Mouse (Mus musculus): ENCODE data around the gene Dock9. TPM values are rescaled to one million over a fixed set of nuclear protein-coding genes. Genes with fewer than 3 reads are reported as not detected.

Gene Dock9
- polyA plus RNA-seq, 1 experiment from 2014 or later: 6.0 TPM

GRCm38 (mm10) chr14:121559026-121559425, 238.6 kb downstream of the Dock9 start:
- Histone ChIP-seq H3K4me2 (replicated peaks; ENCODE audit: low read depth, low read length) (no peak overlapping the region), H3K9me3 (ENCODE audit: control insufficient read depth, low read length) (no peaks in the 10 kb centered on the region), H3K4me1 (replicated peaks; ENCODE audit: control insufficient read depth, insufficient read depth, low read length) (no peaks in the 10 kb centered on the region), H3K27ac (ENCODE audit: low read depth, low read length) (no peak overlapping the region), H3K9ac (ENCODE audit: low read depth, low read length) (no peak overlapping the region), H3K27me3 (ENCODE audit: control insufficient read depth, insufficient read depth, low read length) (no peaks in the 10 kb centered on the region; the same call in 1 of the 2 replicates), H3K4me3 (ENCODE audit: low read depth, low read length) (no peak overlapping the region), H3K36me3 (ENCODE audit: control insufficient read depth, insufficient read depth, low read length) (no peaks in the 10 kb centered on the region)
- ATAC-seq (ENCODE audit: low FRiP score) (no peak), DNase-seq (ENCODE audit: low spot score) (no peak)
- 75% methylated on average over 13 of the region's 13 CpGs for WGBS

DNA sequence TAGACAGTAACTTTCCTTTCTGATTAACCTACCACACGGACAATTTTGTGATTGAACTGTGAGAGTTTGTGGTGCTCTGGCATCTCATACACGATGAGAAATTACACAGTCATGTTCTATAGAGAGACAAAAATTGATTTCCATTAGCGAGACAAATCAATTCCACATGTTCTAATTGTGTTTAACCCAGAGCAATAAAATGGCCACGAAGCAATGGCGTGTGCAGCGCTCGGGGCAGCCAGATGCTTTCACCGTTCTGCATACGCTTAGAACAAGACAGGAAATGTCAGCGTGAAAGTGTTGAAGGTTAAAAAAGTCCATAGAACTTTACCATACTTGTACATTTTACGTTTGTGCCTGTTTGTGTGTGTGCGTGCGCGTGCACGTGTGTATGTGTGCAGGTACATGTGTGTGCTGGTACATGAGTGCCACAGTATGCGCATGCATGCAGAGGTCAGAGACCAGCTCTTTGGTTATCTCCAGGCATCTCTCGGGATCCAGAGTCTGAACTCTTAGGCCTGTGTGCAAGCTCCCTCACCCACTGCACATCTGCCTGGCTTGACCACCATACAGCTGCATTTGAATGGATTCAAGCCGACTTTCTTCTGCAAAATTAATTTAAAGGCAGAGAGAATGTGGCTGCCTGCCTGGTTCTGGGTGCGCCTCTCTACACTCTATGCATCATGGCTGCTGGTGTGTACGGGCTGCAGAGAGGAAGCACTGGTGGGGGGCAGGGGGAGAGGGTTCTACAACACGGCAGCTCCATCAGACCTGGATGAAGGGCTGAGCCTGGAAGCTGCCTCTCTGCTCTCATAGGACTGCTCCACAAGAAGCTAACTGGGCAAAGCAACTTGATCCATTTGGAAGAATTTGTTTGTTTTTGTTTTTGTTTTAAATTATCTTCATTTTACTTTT, 241.0 kb downstream of the Dock9 start:
- no peaks in the 10 kb centered on the region for H3K4me1 ChIP-seq (replicated peaks; ENCODE audit: control insufficient read depth, insufficient read depth, low read length)
- no peak overlapping the region for H3K9ac ChIP-seq (ENCODE audit: low read depth, low read length)
- H3K27ac ChIP-seq (ENCODE audit: low read depth, low read length): no peak overlapping the region
- no peaks in the 10 kb centered on the region for H3K36me3 ChIP-seq (ENCODE audit: control insufficient read depth, insufficient read depth, low read length)
- no peaks in the 10 kb centered on the region for H3K27me3 ChIP-seq (ENCODE audit: control insufficient read depth, insufficient read depth, low read length)
- no peak overlapping the region for H3K4me3 ChIP-seq (ENCODE audit: low read depth, low read length)
- H3K4me2 ChIP-seq (replicated peaks; ENCODE audit: low read depth, low read length): no peak overlapping the region
- DNase-seq (ENCODE audit: low spot score) (peak; percentile 26), ATAC-seq (ENCODE audit: low FRiP score) (no peak)
- H3K9me3 ChIP-seq (ENCODE audit: control insufficient read depth, low read length): no peaks in the 10 kb centered on the region
- WGBS: 70% methylated on average over 21 of the region's 21 CpGs

- Histone ChIP-seq H3K4me1 (replicated peaks; ENCODE audit: control insufficient read depth, insufficient read depth, low read length) (no peaks in the 10 kb centered on the region), H3K36me3 (ENCODE audit: control insufficient read depth, insufficient read depth, low read length) (no peaks in the 10 kb centered on the region), H3K4me2 (replicated peaks; ENCODE audit: low read depth, low read length) (no peak overlapping the region), H3K27me3 (ENCODE audit: control insufficient read depth, insufficient read depth, low read length) (no peaks in the 10 kb centered on the region), H3K27ac (ENCODE audit: low read depth, low read length) (no peak overlapping the region), H3K4me3 (ENCODE audit: low read depth, low read length) (no peak overlapping the region), H3K9me3 (ENCODE audit: control insufficient read depth, low read length) (no peaks in the 10 kb centered on the region), H3K9ac (ENCODE audit: low read depth, low read length) (no peak overlapping the region)
- no peak for DNase-seq (ENCODE audit: low spot score)
- ATAC-seq (ENCODE audit: low FRiP score): no peak
These were observed 243.9 kb downstream of the Dock9 start for GRCm38 (mm10) chr14:121553785-121554184.

- Histone ChIP-seq H3K4me3 (ENCODE audit: low read depth, low read length) (no peak overlapping the region), H3K9ac (ENCODE audit: low read depth, low read length) (no peak overlapping the region), H3K27ac (ENCODE audit: low read depth, low read length) (no peak overlapping the region), H3K4me2 (replicated peaks; ENCODE audit: low read depth, low read length) (no peak overlapping the region), H3K4me1 (replicated peaks; ENCODE audit: control insufficient read depth, insufficient read depth, low read length) (no peaks in the 10 kb centered on the region), H3K27me3 (ENCODE audit: control insufficient read depth, insufficient read depth, low read length) (no peaks in the 10 kb centered on the region), H3K36me3 (ENCODE audit: control insufficient read depth, insufficient read depth, low read length) (no peaks in the 10 kb centered on the region), H3K9me3 (ENCODE audit: control insufficient read depth, low read length) (no peaks in the 10 kb centered on the region)
- WGBS: 74% methylated on average over 5 of the region's 5 CpGs
- DNase-seq (ENCODE audit: low spot score): no peak
- ATAC-seq (ENCODE audit: low FRiP score): no peak
These were observed 245.1 kb downstream of the Dock9 start for GRCm38 (mm10) chr14:121552586-121552985.

DNA sequence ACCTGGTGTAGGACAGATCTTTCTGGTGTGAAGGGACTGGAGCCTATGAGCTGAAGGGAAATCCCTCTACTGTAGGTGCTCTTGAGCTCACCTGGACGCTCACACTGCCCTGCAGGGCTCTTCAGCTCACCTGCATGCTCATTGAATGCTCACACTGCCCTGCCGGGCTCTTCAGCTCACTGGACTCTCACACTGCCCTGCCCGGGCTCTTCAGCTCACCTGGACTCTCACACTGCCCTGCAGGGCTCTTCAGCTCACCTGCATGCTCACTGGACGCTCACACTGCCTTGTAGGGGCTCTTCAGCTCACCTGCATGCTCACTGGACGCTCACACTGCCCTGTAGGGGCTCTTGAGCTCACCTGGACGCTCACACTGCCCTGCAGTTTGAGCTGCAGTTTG, 247.8 kb downstream of the Dock9 start:
- no peaks in the 10 kb centered on the region for H3K36me3 ChIP-seq (ENCODE audit: control insufficient read depth, insufficient read depth, low read length)
- no peak overlapping the region for H3K4me3 ChIP-seq (ENCODE audit: low read depth, low read length)
- DNase-seq (ENCODE audit: low spot score): no peak
- no peak for ATAC-seq (ENCODE audit: low FRiP score)
- no peaks in the 10 kb centered on the region for H3K9me3 ChIP-seq (ENCODE audit: control insufficient read depth, low read length)
- WGBS: 82% methylated on average over 6 of the region's 6 CpGs
- no peaks in the 10 kb centered on the region for H3K27me3 ChIP-seq (ENCODE audit: control insufficient read depth, insufficient read depth, low read length)
- H3K9ac ChIP-seq (ENCODE audit: low read depth, low read length): no peak overlapping the region
- H3K27ac ChIP-seq (ENCODE audit: low read depth, low read length): no peak overlapping the region
- no peaks in the 10 kb centered on the region for H3K4me1 ChIP-seq (replicated peaks; ENCODE audit: control insufficient read depth, insufficient read depth, low read length)
- H3K4me2 ChIP-seq (replicated peaks; ENCODE audit: low read depth, low read length): no peak overlapping the region

DNA sequence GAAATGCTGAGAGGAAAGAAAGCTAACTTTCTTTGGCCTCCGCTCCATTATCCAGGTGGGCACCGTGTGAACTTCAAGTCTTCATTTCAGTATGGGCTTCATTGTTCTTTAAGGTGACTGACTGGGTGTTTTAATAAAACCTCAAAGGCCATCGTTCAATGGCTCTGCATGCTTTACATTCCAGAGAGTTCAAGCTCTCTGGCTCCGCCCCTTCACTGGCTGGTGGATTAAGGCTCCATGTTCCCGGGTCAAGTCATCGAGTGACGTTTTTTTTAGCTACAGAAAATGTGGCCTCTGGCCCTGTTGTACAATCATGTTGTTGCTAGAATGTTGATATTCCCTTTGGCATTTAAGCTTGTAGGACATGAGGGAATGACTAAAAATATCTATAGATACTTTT, 249.9 kb downstream of the Dock9 start:
- Histone ChIP-seq H3K27ac (ENCODE audit: low read depth, low read length) (no peak overlapping the region), H3K27me3 (ENCODE audit: control insufficient read depth, insufficient read depth, low read length) (no peaks in the 10 kb centered on the region), H3K9ac (ENCODE audit: low read depth, low read length) (no peak overlapping the region), H3K9me3 (ENCODE audit: control insufficient read depth, low read length) (no peaks in the 10 kb centered on the region), H3K4me2 (replicated peaks; ENCODE audit: low read depth, low read length) (no peak overlapping the region), H3K4me1 (replicated peaks; ENCODE audit: control insufficient read depth, insufficient read depth, low read length) (no peaks in the 10 kb centered on the region), H3K36me3 (ENCODE audit: control insufficient read depth, insufficient read depth, low read length) (no peaks in the 10 kb centered on the region), H3K4me3 (ENCODE audit: low read depth, low read length) (no peak overlapping the region)
- 51% methylated on average over 7 of the region's 7 CpGs for WGBS
- no peak for ATAC-seq (ENCODE audit: low FRiP score)
- DNase-seq (ENCODE audit: low spot score): peak; percentile 13

DNA sequence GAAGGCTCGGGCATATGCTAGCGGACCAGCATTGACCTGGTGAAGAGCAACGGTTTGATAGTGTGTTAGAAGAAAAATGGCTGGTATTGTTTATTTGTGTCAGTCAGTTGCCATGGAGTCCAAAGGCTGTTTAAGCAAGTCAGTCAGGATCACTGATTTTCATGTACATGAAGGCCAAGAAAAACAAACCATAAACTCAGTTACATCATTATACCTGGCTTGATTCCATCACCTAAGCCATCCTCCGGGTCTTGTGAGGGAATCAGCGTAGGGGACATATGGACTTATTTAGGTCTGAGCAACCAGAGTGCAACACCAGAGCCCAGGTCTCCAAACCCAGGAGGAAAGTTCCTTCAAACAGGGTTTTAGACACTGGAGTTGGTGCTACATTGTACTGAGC, 251.0 kb downstream of the Dock9 start:
- H3K27me3 ChIP-seq (ENCODE audit: control insufficient read depth, insufficient read depth, low read length): no peaks in the 10 kb centered on the region
- DNase-seq (ENCODE audit: low spot score) (no peak), ATAC-seq (ENCODE audit: low FRiP score) (no peak)
- H3K36me3 ChIP-seq (ENCODE audit: control insufficient read depth, insufficient read depth, low read length): no peaks in the 10 kb centered on the region
- no peaks in the 10 kb centered on the region for H3K9me3 ChIP-seq (ENCODE audit: control insufficient read depth, low read length)
- H3K4me2 ChIP-seq (replicated peaks; ENCODE audit: low read depth, low read length): no peak overlapping the region
- no peak overlapping the region for H3K27ac ChIP-seq (ENCODE audit: low read depth, low read length)
- no peak overlapping the region for H3K9ac ChIP-seq (ENCODE audit: low read depth, low read length)
- no peaks in the 10 kb centered on the region for H3K4me1 ChIP-seq (replicated peaks; ENCODE audit: control insufficient read depth, insufficient read depth, low read length)
- WGBS: 92% methylated on average over 5 of the region's 5 CpGs
- H3K4me3 ChIP-seq (ENCODE audit: low read depth, low read length): no peak overlapping the region

DNA sequence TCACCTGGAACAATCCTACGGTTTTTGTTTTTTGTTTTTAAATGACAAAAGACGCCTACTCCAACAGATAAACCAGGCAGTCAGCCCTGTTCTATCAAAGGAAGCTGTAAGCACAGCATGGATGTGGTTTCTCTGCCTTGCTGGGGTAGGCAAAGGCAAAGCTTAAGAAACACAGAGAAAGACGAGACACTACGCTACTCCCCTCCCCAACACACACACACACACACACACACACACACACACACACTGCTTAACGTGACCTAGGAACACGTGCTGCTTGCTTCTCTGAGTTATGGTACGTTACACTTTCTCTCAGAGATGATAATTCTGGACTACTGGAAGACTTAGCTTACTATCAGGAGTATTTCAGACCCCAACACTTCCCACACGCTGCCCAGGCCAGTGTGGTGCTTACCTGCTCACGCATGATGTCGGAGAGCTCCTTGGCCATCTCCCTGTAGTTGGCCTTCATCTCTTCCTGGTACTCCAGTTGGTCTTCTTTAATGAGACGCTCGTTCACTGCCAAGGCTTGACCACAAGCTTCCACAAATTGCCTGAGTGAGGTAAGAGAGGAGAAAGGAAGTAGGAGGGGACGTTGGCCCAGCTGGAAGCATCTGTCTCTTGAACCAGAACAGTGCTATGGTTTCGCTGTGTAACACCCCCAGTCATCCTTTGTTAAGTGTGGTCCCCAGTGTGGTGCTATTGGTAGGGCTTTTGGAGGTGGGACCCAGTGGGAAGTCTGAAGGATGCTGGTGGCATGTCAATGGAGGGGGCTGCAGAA, 251.9 kb downstream of the Dock9 start:
- Histone ChIP-seq H3K4me1 (replicated peaks; ENCODE audit: control insufficient read depth, insufficient read depth, low read length) (no peaks in the 10 kb centered on the region), H3K27ac (ENCODE audit: low read depth, low read length) (no peak overlapping the region), H3K9me3 (ENCODE audit: control insufficient read depth, low read length) (no peaks in the 10 kb centered on the region), H3K27me3 (ENCODE audit: control insufficient read depth, insufficient read depth, low read length) (no peaks in the 10 kb centered on the region), H3K36me3 (ENCODE audit: control insufficient read depth, insufficient read depth, low read length) (no peaks in the 10 kb centered on the region), H3K4me3 (ENCODE audit: low read depth, low read length) (no peak overlapping the region), H3K9ac (ENCODE audit: low read depth, low read length) (no peak overlapping the region), H3K4me2 (replicated peaks; ENCODE audit: low read depth, low read length) (no peak overlapping the region)
- ATAC-seq (ENCODE audit: low FRiP score): no peak
- DNase-seq (ENCODE audit: low spot score): no peak
- WGBS: 81% methylated on average over 14 of the region's 14 CpGs
